Mouse (Mus musculus): ENCODE measurements around the gene Ccdc50.

Ccdc50 gene

GRCm38 (mm10) chr16:27395251-27396037 lies 6.8 kb downstream of the Ccdc50 start:
- DNase-seq (ENCODE audit: low spot score in 2 of 2), result no peak

GRCm38 (mm10) chr16:27396951-27397350 lies 8.3 kb downstream of the Ccdc50 start:
- DNase-seq (ENCODE audit: low spot score in 2 of 2), result no peak

- no peak for DNase-seq (ENCODE audit: low spot score in 2 of 2)
These were observed 10.5 kb downstream of the Ccdc50 start for GRCm38 (mm10) chr16:27399026-27399718.

GRCm38 (mm10) chr16:27399719-27400253 lies 11.1 kb downstream of the Ccdc50 start:
- DNase-seq (ENCODE audit: low spot score in 2 of 2), result no peak

- DNase-seq (ENCODE audit: low spot score in 2 of 2), result no peak
These were observed 12.9 kb downstream of the Ccdc50 start for GRCm38 (mm10) chr16:27401579-27401978.

GRCm38 (mm10) chr16:27404107-27404506 lies 15.4 kb downstream of the Ccdc50 start:
- no peak for DNase-seq (ENCODE audit: low spot score in 2 of 2)

GRCm38 (mm10) chr16:27416937-27417584 lies 28.4 kb downstream of the Ccdc50 start:
- no peak for DNase-seq (ENCODE audit: low spot score in 2 of 2)

- DNase-seq (ENCODE audit: low spot score in 2 of 2), result no peak
These were observed 29.0 kb downstream of the Ccdc50 start for GRCm38 (mm10) chr16:27417632-27418031.

GRCm38 (mm10) chr16:27420982-27421381 lies 32.3 kb downstream of the Ccdc50 start:
- DNase-seq (ENCODE audit: low spot score in 2 of 2), result no peak

GRCm38 (mm10) chr16:27435034-27435433 lies 46.4 kb downstream of the Ccdc50 start:
- DNase-seq (ENCODE audit: low spot score in 2 of 2), result no peak

GRCm38 (mm10) chr16:27443941-27444340 lies 55.3 kb downstream of the Ccdc50 start:
- DNase-seq (ENCODE audit: low spot score in 2 of 2), result no peak

- DNase-seq (ENCODE audit: low spot score in 2 of 2), result no peak
These were observed 60.7 kb downstream of the Ccdc50 start for GRCm38 (mm10) chr16:27449360-27449759.

- DNase-seq (ENCODE audit: low spot score in 2 of 2), result no peak
These were observed 62.0 kb downstream of the Ccdc50 start for GRCm38 (mm10) chr16:27450655-27451054.

- no peak for DNase-seq (ENCODE audit: low spot score in 2 of 2)
These were observed 64.7 kb downstream of the Ccdc50 start for GRCm38 (mm10) chr16:27453396-27453795.

- DNase-seq (ENCODE audit: low spot score in 2 of 2), result no peak
These were observed 65.2 kb downstream of the Ccdc50 start for GRCm38 (mm10) chr16:27453823-27454222.

GRCm38 (mm10) chr16:27457273-27457672 lies 68.6 kb downstream of the Ccdc50 start:
- peak; percentile 45 to 69 for DNase-seq (ENCODE audit: low spot score in 2 of 2)

- no peak for DNase-seq (ENCODE audit: low spot score in 2 of 2)
These were observed 80.1 kb downstream of the Ccdc50 start for GRCm38 (mm10) chr16:27468731-27469130.

- no peak for DNase-seq (ENCODE audit: low spot score in 2 of 2)
These were observed 82.7 kb downstream of the Ccdc50 start for GRCm38 (mm10) chr16:27471389-27471788.

GRCm38 (mm10) chr16:27483834-27484233 lies 95.2 kb downstream of the Ccdc50 start:
- DNase-seq (ENCODE audit: low spot score in 2 of 2), result no peak

Measured in urinary bladder, adult 18-20 months (tissue).